Mouse (Mus musculus) CD4-positive helper T cell, adult 2 months (primary cell): ENCODE data around the gene Scyl1.

ENCODE experiments used
- DNase-seq: peaks from one replicate; pipeline ENCODE4 v3.0.0-alpha.2; 2012; ENCODE audit warnings: low read depth, missing footprints, low spot score

Scyl1 gene

DNA sequence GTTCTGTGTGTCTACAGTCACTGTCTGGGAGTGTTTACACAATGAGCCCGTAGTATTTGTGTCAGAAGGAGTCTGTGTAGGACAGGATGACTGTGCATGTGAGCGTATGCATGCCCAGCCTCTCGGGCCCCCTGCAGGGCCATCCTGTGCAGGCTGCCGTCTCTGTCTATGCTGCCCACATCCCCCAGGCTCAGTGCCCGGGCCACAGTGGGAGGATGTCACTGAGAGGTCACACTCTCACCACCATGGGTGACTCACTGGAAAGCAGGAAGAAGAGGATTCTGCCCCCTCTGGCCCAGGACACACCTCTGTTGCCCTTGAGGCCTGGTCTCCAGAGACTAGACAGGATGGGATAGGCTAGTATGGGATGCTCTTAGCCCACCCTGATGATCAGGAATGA lies 27.6 kb downstream of the Scyl1 start:
- no peak for DNase-seq

DNA sequence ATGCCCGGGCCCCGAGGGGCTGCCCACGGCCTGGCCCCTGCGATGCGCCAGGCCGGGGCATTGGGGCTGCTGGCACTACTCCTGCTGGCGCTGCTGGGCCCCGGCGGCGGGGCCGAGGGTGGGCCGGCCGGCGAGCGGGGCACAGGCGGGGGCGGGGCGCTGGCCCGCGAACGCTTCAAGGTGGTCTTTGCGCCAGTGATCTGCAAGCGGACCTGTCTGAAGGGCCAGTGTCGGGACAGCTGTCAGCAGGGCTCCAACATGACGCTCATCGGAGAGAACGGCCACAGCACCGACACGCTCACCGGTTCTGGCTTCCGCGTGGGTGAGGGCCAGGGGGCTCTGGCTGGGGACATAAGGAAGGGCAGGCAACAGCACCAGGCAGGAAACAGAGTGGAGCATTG lies 29.0 kb downstream of the Scyl1 start:
- no peak for DNase-seq

DNA sequence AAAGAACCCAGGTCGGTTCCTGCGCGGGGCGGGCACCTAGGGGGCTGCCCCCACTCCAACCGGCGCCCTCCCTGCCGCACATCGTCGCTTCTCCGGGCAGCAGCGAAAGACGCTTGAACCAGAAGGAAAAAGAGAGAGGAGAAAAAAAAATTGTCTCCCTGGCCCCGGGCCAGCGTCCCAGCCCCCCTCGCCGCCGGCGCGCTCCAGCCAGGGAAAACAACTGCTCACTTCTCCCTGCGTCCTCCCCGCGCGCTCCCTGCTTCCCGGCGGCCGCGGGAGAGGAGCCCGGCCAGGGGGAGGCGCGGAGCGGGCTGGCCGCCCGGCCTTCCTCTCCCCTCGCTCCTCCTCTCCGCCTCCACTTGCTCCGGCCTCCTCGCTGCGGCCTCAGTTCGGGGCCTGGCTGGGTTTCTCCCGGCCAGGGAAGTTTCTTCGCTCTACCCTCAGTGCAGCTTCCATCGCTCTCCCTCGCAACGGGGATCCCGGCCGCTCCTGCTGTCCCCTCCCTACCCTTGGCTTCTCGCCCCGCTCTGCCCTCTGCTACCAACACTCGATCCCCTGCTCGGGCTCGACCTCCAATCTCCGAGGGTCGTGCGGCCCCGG lies 29.5 kb downstream of the Scyl1 start:
- DNase-seq = no peak

DNA sequence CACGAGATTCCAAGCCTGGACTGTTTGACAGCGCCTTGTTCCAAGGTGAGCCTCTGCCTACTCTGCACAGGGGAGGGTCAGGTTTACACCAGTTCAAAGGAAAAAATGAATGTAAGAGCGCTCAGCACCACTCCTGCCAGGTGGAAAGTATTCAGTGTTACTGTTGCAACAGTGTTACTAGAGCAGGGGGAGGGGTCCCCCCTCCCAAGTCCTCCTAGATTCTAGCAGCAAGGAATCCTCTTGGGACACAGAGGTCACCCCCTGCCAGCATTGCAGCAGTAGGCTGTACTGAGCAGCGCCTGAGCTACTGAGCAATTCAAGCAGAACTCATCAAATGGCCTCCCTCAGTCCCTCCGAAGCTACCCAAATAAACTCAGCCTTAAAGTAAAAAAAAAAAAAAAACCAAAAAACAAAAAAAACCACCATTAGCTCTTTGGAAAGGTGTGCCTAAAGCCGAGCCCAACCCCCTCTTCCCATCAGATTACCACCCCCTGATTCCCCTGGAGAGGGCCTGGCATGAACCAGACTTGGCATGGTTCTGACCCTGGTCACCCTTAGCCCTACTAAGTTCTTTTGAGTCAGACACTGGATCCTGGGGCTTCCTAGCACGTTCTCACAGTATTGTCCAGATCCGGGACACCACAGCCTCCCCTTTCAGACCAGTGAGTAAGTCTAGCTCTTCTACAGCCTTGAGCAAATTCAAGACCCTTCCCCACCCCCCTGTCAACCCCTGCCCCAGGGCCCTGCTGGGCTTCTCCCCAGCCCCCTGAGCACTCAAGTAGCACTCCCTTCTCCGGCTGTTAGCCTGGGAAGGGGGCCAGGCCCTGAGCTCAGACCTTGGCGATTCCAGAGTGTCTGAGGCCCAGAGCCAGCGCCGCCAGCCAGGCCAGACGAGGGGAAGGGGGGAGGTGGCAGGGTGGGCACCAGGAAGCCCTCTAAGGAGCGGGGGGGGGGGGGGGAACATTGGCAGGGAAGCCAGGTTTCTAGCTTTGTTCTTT lies 30.6 kb downstream of the Scyl1 start, which contains the start of gene Ltbp3:
Gene Ltbp3, plus strand, starts transcription at position 585 of the 998 bp plus-strand sequence.
- no peak for DNase-seq

DNA sequence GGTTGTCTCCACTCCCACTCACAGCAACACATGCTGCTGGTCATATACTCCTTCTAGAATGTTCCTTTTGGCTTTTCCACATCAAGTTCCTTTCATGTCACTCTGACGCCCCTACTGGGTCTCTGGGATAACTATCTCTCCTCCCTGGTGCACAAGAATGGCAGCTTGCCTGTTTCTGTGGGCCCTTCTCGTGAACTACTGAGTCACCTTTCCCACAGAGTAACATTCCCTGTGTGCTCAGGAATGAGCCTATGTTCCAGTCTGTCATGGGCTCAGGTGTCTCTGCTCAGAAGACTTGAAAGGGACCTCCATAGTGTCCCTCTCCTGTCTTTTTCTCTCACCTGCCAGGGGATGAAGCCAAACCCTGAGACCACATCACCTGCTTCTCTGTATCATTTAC lies 31.8 kb downstream of the Scyl1 start:
- no peak for DNase-seq

DNA sequence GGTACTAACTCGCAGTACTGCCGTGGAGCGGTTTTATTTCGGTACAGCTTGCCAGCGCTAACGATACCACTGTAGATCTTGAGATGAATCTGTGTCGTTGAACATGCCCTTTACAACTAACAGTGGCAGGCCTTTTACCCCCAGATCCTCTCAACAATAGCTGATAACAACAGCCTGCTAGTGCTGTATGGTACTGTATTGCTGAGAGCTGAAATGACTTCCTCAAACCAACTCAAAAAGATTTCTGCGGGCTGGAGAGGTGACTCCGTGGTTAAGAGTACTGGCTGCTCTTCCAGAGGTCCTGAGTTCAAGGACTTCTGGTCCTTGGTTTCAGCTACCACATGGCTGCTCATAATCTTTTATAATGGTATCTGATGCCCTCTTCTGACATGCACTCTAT lies 36.9 kb downstream of the Scyl1 start:
- DNase-seq = no peak

DNA sequence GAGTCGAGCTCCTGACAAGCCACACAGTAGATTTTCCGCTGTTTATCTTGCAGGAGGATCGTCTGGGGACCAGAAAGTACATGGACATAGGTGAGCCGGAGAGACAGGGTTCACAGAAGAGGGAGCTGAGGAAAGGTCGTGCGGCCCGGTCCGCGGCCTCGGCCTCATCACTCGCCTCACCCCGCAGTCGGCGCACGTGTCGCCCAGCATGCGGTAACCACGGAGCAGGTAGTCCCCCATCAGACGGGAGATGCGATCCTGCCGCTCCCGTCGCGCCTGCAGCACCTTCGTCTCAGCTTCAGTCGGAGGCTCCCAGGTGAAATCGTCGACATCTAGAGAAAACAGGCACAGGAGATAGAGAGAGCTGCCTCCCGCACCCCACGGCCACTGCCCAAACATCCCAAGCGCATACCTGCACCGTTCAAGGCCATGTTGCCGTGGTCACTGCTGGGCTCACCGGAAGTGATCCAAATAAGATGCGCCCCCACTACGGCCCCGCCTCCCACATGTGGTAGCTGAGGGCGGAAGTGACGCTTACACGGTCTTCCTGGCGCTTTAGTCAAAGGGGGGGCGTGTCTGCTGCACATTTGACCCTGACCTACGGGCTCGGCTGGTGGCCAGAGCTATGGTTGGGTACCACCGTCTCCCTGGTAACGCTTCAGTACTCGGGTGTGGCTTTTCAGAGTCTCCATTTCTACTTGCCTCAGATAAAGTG lies 39.8 kb downstream of the Scyl1 start:
- DNase-seq = peak; percentile 91

DNA sequence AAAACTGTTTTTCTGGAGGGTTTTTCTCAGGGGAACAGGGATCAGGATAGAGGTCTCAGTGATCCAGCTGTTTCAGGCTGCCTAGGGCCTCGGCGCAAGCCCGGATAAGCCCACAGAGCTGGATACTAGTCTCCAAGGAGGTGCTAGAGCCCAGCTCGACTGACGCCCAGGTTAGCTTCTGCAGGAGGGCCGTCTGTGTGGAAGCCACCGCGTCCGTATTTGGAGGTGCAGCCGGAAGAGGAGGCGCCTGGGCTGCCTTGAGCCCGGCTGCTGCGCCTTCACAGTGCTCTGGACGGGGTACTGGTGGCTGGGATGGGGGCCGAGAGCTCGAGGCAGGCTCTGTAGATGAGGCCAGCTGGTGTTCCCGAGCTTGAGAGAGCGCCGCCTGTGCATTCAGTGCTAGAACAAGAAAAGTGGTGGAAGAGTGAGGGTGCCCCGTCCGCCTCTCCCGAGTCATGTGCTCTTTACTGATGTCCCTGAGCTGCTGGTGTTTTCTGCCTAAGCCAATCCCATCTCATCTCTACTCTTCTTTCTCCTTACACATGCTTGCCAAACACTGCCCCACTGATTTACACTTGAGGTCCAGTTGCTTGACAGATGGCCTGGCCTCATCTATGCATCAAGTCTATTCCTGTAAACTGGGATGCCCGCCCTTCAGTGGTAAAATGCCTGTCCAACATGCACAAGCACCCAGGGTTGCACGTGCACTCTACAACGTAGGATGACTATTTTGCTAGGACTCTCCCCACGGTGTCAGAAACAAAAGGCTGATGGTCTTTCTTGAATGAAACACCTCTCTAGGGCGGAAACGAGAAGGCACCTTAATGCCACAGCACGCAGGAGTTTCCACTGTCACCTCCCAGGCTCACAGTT lies 40.7 kb downstream of the Scyl1 start:
- no peak for DNase-seq

DNA sequence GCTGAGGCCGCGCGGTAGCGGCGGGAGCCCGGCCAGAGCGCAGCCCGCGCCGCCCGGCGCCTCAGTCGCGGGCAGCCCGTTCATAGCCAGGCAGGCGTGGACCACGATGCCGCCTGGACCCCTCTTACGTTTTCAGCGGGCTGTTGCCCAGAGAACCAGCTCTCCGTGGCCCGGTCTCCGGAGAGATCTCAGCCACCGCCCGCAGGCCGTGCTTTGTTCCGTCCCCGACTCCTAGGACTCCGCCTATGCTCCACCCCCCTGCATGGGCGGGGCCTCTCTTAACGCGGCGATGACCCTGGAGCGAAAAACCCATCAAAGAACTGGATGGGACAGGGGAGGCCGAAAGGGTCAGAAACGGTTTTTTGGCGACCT lies 41.8 kb downstream of the Scyl1 start, which contains the start of gene Fam89b:
Gene Fam89b, minus strand, starts transcription at position 210 of the 372 bp plus-strand sequence.
- DNase-seq = peak; percentile 84

DNA sequence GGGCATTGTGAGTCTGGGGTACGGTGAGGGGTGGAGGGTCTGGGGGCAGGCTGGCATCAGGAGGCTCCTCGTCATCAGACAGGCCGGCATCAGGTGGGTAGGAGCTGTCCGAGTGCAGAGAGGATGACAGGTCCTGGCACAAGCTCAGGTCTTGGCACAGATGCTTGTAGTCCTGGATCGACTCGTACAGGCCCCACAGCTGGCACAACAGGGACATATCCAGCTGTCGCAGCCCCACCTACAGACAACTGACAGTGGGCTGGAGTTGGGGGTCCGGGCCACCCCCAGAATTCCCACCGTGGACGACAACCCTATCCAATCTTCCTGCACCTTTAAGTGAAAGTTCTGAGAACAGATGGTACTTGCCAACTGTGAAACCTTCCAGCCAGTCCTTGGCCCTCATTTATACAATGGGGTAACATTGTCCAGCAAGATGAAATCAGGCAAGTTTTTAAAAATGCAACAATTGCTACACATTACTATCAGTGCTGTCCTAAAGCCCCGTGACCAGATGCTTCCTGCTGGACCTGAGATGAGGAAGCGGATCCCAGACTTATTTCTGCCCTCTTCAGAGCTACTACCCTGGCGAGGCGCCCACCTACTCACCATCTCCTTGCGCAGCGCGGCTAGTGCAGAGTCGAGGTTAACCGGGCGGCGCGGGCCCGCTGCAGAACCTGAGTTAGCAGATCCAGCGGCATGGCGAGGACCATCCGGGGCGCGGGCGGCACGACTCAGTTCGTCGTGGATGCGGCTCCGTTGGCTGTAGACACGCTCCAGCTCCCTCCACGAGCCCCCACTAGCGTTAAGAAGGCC lies 42.4 kb downstream of the Scyl1 start:
- DNase-seq = no peak

DNA sequence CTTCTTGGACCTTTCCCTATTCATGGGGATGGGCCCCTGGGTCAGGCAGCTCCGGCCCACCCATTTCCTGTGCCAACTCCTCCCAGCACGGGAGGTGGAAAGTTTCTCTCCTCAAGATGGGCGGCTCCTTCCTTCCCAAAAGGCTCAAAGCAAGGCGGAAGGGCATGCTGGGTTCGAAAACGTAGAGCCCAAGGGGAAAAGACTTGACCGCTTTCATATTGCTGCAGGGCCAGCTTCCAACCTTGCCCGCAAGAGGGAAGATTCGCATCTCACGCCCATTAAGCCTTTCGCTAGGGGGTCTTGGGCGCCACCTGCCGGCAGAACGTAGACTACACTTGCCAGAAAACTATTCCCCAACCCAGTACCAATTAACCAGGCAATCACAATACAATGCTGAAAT lies 43.5 kb downstream of the Scyl1 start:
- peak; percentile 85 for DNase-seq

DNA sequence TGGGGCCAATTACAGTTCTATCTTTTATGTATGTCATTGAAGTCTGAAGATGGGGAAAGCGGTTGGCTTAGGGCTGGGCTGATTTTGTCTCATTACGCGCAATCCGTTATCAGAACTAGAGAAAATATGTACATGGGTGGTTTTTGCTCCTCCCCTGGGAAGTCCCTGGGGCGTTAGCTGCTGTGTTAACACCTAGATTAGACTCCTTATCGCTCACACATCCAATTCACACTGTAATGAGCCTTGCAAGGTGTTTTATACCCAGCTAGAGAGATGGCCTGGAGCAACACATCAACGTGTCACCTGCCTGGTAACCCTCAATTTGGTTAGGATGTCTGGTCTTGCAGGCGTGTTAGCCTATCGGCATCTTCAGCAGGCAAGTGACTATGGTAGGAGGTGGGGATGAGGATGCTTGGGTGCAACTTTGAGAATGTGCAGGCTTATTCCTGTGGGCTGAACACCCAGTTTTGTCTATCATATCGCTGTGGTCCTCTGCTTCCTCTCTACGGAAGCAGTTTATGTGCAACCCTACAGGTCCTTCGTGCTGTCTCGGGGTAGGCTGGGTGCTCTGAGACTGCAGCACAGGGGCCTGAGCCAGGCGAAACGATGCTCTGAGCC lies 44.1 kb downstream of the Scyl1 start:
- peak; percentile 92 for DNase-seq

DNA sequence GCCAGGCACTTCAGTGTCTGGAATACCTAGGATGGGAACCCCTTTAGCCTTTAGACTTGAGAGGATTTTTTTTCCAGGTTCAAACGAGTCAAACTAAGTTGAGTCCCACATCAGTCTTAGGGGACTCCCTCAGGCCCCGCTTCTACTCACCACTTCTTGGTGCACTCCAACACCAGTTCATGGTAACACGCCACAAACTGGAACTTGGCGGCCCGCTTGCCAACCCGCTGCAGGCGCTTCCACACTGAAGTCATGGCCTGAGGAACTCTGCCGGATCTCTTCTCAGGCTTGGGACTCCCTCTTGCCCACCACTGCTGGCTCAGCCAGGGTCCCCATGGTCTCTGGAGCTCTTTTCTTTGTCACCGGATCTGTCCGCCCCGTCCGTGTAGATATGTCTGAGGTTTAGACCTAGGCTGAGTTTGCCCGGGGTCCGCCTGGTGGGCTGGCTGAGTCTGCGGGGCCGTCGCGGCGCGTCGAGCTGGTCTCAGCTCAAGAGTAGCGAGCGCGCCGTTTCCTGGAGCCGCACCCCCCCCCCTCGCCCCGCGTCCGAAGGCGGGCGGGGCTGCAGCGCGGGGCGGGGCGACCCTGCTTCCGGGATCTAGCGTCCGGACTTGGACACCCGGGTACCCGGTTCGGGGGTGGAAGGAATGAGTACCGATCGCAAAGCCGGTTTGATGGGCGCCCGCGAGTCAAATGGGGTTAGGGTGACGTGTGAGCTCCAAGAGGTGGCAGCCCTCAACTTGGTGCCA lies 45.3 kb downstream of the Scyl1 start, which contains the start of gene Ehbp1l1:
Gene Ehbp1l1, minus strand, starts transcription at position 551 of the 749 bp plus-strand sequence.
- peak; percentile 85 for DNase-seq

DNA sequence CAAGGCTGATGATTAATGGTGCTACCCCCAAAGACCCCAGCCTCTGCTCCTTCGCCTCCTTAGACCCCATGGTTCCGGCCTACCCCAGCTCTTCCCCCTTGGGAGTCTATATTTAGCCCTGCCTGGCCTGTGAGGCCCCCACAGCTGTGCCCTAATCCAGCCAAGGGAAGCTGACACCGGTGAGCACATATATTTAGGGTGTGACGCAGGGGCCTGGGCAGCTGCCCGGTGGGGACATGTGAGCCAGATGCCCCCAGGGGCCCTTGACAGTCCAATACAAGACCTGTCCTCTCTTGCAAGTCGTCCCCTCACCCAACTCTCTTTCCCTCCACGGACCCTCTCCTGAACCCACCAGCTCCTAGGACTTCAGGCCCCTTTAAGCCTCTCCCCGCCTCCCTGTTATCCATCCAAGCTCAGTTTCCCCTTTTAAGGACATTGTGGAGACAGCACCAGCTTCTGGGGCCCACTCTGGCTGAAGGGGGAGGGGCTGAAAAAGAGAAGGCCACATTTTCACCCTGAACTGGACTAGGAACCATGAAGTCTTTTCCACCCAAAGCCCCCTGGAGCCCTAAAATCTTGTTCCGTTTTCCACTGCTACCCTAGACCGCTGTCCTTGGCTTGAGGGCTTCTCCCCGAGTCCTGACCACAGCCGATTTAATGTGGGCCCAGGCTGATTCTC lies 46.1 kb downstream of the Scyl1 start:
- no peak for DNase-seq

DNA sequence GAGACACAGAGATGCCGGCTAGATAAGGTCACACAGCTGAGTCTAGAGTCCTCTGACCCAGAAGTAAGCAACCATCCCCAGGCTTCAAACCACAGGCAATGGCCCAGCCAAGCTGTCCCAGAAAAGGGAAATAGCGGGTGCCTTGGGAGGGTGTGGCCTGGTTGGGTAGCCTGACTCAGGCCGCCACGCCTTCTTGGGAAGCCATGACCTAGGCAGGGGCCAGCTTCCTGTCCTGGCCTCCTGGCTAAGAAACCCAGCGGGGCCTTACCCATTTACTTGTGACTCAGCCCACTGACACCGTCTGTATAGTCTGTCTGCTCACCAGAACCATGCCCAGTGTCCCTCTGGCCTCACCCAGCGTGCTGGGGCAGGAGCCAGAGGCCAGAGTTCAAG lies 46.7 kb downstream of the Scyl1 start:
- peak; percentile 79 for DNase-seq

DNA sequence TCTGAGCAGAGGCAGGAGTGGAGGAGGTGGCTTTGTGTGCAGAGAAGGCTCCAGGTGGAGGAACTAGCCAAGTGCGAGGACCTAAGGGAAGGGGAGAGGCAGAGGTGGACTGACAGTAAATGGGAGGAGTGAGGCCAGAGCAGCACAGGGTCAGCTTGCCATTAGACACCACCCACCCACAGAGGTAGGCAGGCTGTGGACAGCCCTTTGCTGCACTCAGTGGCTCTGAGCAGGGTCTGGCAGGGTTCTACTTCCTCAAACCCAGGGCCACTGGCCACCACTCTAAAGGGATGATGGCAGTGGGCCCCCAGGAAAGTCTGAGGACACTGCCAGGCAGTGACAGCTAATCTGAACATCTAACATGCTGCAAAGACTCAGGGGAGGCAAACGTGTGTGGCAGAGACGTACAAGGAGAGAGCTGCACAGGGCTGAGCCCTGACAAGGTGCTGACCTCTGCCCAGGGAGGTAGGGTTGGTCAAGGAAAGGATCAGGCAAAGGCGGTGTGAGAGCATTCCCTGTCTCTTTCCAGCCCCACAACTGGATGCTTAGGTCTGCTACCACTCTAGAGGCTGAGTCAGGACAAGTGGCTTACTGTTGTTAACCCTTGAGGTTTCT lies 47.2 kb downstream of the Scyl1 start:
- DNase-seq = no peak

DNA sequence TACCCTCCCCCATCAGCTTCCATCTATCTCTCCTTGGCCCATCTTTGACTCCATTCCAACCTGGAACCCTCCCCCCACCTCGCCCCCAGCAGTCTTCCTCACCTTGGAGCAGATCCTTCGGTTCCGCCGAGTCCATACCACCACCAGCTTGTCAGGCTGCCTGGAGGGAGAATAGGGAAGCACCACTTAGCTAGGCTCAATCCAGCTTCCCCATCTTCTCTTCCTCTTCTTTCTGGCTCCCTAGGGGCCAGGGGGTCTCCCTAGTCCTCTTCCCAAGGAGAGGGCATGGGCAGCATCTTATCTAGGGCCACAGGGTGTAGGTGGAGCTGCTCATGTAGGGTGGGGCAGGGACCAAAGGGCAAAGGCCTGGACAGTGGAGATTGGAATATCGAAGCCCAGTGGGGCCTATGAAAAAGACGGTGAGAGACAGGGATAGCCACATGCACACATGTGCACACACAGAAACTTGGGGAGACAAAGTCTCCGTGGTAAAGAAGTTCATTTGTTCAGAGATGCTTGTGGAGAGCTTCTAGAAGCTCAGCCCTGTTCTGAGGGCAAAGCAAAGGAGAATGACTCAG lies 48.3 kb downstream of the Scyl1 start:
- no peak for DNase-seq

DNA sequence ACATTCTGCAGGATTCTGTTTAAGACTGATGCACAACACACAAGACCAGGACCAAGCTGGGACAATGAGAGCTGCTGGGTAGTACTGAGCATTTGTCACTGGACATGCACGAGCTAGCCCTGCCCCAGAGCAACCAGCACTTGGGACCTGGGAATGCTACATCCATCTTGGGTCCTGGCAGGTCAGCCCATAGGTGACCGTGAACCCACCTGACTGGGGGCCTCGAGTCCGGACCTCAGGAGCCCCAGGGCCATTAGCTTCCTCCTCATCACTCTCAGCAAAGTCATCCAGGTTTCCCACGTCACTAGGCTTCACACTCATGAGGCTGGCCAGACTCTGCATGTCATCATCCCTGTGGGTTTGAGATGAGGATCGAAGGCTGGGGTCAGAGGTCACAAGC lies 50.0 kb downstream of the Scyl1 start:
- no peak for DNase-seq
